Mouse (Mus musculus) T-cell, adult 2 months (primary cell): ENCODE data around the gene Cpxm2.

Source experiments
- DNase-seq: peaks from one replicate; pipeline ENCODE4 v3.0.0; 2022; ENCODE audit warnings: low spot score

Cpxm2 gene

DNA sequence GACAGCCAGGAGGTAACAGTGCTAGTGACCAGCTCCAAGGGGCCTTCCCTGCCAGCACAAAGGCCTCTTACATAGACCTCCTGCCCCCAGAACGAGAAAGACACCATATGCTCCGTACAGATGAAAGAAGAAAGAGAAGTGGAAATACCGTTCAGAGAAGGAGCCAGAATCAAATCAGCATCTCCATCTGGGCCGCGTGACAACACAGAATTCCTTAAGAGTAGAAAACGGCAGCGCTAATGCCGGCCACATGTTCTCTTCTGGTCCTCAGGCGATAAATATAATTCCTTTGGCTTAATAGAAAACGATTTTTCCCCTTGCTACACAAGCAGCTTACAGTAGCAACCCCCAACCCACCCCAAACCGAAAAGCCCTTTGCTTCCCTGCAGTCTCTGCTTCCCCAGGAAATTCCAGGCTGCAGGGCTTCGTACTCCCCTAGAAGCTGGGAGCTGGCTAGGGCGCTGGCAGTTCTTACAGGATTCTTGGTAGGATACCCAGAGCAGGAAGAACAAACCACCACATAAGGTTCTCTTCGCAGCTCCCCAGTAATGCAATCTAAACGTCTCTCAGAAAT, 9.2 kb downstream of the Cpxm2 start:
- no peak for DNase-seq

GRCm38 (mm10) chr7:132128687-132129086, 25.9 kb downstream of the Cpxm2 start:
- no peak for DNase-seq

- DNase-seq: no peak
Measured at GRCm38 (mm10) chr7:132124948-132125347, 29.6 kb downstream of the Cpxm2 start.

DNA sequence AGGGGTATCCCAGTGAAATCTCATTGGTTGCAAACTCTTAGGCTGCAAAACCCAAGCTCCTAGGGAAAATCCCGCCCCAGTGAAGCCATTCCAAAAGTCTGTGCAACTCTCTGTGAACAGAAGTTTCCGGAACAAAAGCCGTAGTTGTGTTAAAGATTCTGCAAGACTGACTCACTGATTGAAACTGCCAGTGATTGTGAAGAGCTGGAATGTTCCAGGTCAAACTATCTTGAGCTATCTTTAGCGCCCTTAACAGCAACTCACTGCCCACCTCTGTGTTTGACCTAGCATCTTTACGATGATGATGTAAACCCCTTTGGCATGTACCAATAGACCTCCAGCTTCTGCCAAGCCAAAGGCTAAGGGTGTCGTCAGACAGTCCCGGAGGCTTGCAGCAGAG, 31.3 kb downstream of the Cpxm2 start:
- no peak for DNase-seq

- no peak for DNase-seq
Measured at GRCm38 (mm10) chr7:132119817-132120216, 34.7 kb downstream of the Cpxm2 start.

- no peak for DNase-seq
Measured at GRCm38 (mm10) chr7:132111770-132112169, 42.8 kb downstream of the Cpxm2 start.

DNA sequence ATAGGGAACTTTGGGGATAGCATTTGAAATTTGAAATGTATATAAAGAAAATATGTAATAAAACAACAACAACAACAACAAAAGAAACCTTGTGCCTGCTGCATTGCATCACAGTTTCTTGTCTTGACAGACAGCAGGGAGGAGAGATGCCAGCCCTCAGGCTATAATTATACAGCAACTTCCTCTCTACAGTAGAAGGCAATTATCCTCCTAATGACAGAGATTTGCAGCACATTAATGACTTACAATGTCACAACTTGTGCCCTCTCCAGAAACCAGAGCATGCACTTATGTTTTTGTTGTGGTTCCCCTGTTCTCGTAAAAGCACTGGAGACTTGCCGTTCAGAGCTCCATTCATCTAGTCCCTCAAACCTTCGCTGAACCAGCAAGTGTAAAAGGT, 44.2 kb downstream of the Cpxm2 start:
- no peak for DNase-seq

GRCm38 (mm10) chr7:132106891-132107290, 47.6 kb downstream of the Cpxm2 start:
- DNase-seq: no peak

- no peak for DNase-seq
Measured at GRCm38 (mm10) chr7:132105326-132105725, 49.2 kb downstream of the Cpxm2 start.

DNA sequence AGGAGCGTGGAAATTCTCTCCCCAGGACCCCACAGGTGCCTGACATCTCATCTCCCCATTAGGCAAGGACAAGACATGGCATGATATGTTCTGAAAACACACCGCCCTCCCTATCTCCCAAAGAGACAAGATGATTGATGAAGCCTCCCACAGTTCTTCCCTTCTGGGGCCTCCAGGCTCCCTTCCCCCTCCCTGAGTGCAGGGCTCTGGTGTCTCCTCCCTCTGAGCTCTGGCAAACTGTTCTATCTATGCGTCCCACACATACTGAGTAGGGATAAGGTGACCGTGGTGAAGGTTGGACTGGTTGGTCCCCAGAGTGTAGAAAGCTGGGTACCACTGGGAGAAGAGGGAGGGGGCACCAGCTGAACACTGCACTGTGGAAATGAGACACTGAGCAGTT, 56.1 kb downstream of the Cpxm2 start:
- no peak for DNase-seq

- no peak for DNase-seq
Measured at GRCm38 (mm10) chr7:132094666-132095065, 59.9 kb downstream of the Cpxm2 start.

DNA sequence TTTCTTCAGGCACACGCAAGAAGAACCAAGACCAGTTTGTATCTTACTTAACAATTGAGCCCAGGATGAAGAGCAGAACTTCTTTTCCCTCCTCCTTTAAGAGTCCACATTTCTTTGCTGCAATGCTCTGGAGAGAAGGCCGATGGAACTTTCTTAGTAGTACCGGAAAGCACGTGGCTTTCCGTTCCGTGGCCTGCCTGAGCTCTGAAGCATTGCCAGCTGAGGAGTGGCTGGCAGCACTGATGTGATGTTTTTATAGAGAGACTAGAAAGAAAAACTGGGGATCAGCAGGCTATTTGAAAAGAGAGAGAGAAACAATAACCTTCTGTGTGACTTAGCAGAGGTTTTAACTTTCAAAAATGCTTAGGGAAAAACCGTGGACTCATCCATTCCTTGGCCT, 63.0 kb downstream of the Cpxm2 start:
- no peak for DNase-seq

DNA sequence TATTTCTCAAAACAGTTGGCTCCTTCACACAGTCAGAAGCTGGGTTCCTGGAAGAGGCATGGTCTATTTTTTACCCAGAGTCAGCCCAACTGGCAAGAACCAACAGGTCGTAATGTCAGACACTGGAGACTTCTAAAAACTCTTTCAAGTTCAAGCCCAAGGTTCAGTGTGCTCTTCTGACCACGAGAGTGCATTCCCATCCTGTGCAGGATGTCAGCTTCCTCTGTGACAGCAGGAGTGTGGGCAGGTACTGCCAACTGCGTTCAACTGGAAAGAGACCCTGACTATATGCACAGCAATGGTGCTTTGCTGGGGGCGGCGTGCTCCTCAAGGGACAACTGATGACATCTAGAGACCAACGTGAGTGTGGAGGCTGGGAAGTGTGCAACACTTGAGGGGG, 65.9 kb downstream of the Cpxm2 start:
- DNase-seq: no peak

DNA sequence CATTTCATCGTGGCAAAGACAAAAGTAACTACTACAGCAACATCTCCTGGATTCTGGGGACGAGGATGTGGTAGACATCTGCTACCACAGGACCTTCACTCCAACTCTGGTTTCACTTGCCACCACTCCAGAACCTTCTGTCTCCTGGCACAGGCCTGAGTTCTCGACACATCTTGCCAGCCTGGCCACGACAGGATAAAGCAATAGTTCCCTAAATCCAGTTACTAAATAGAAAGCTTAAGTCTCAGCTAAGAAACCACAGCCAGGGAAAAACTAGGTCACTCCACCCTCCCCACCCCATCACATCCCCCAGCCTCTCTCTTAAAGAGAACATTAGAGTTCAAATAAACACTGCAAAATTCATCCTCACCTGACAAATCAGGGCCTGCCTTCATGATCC, 66.4 kb downstream of the Cpxm2 start:
- DNase-seq: no peak

GRCm38 (mm10) chr7:132075825-132076224, 78.7 kb downstream of the Cpxm2 start:
- no peak for DNase-seq

- DNase-seq: no peak
Measured at GRCm38 (mm10) chr7:132074503-132074902, 80.0 kb downstream of the Cpxm2 start.

DNA sequence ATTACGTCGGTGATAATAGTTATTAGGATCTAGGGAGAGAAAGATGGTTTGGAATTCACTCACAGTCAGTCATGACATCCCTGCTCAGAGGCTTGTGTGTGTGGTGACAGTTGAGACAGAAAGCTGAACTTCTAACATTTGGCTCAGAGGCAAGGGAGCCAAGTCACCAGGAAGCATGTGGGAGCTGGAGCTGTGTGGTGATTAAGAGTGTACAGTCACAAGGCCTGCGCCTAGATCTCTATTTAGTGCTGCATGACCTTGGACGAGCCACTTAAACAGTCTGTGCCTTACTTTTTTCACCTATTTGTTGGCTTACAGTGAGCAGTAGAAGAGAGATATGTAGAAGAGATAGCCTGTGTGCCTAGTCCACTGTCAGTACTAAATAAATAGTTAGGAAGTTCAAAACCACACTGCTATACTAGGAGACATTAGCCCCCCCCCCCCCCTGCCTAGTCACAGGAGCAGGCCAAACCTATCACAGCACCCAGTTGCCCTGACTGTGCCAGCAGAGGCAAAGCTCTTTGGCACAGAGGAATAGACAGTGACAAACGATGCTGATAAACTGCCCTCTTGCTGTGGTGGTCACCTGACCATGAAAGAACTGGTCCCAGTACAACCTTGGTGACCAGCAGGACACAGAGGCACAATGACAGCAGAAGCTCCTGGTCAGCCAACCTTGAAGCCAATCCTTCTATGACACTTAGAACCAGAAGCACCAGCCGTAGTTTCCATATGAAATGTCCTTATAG, 83.5 kb downstream of the Cpxm2 start:
- DNase-seq: no peak

DNA sequence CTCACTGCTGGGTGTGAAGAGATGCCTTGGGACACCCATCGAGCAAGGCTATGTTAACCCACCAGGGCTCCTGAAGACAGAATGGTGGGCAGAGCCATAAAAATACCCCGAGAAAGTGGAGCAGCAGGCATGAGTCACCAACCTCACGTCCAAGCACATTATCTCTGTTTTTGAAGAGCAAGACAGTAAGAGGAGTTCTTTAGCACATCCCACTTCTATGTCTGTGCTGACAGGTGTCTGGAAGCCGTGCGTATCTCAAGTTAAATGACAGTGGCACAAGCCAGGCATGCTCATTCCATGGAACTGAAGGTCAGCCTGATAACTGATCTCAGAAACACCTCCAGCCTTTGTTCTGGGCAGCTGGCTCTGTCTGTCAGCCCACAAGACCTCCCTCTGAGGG, 86.6 kb downstream of the Cpxm2 start:
- no peak for DNase-seq

- DNase-seq: no peak
Measured at GRCm38 (mm10) chr7:132067511-132067910, 87.0 kb downstream of the Cpxm2 start.

DNA sequence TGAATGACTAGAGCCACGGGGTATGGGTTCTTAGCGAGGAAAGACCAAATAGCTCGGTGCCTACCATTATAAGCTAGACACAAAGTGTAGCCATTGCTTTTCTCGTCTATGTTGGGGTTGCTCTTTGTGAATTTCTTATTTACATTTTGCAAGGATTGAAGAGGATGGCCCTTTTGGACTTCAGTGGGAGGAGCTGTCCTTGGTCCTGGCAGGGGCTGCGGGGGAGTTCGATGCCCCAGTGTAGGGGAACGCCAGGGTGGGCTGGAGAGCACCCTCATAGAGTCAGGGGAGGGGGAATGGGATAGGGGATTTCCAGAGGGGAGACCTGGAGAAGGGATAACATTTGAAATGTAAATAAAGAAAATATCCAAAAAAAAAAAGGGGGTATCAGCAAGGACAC, 94.4 kb downstream of the Cpxm2 start:
- no peak for DNase-seq

DNA sequence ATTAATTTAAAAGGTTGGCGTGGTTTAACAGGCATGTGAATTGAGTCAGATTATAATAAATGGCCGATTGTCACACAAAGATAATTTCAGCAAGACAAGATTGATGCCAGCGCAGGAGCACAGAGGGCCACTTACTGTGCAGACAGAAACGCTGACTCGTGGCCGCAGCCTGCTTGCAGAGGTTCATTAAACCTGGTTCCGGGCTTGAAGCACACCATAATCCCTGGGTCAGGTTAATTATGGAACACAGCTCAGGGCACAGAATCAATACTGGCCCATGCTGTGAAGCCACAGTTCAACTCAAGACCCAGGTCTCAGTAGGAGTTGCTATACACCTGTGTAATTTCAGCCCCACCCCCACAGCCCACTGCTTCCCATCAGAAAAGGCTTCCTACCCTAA, 98.0 kb downstream of the Cpxm2 start:
- no peak for DNase-seq

- DNase-seq: no peak
Measured at GRCm38 (mm10) chr7:132046662-132047061, 107.9 kb downstream of the Cpxm2 start.

DNA sequence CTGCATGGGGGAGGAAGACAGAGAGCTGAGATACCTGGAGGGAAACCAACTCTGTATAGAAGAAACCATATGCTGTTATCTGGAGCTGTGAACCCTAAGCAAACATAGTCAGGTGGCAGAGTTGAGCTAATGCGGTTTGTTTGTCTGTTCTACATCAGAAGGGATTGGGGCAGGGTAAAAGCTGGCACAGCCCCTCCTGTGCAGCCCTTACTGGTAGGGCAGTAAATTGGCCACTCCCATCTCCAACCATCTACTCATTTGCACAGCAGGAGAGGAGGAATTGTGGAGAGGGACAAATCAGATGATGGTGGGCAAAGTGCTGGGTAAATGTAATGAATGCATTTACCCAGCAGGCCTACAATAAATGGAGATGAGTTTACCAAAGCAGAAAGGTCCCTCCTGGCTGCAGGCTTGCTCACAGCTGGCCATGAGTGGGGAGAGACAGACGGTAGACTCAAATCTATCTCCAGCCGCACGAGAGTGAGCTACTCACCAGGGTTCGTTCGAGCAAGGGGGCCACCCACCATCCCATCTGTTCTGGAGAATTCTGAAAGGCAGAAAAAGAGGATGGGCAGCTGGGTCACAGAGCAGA, 122.5 kb downstream of the Cpxm2 start:
- DNase-seq: no peak

- DNase-seq: no peak
Measured at GRCm38 (mm10) chr7:132026671-132027070, 127.9 kb downstream of the Cpxm2 start.
